In the genomic region with DNA sequence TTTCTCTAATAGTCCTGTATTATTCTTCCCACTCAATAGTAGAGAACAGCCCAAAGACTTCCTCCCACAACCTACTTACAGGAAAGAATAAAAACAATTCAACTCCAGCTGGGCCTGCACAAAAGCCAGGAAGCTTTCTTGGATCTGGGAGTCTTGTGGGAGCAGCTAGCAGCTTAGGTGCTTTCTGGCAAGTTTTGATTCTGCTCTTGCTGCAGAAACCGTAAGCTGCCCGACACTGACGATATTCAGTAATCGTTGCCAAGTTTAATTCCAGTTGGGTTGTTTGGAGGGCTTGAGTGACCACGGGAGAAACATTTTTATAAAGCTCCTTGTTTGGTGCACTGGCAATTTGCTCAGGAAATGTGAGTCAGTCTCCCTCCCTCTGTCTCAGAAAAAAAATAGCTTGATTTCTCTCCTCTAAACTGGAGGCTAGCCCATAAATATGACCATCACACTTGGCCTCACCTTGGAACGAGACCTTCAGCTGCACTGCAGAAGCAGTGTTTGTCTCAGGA, we compare ENCODE assay signal across 9 mouse cellular contexts. TPM values are rescaled to one million over a fixed set of nuclear protein-coding genes. Genes with fewer than 3 reads are reported as not detected.
DNase-seq lines count a peak whose midpoint lies in the region; ATAC-seq and TF ChIP-seq lines count a peak whose summit lies in the region.
"Had no signal": no experiment of that assay in that cellular context is flagged by ENCODE, and none has a peak within 500 bp of the region (broad histone marks: within the 10 kb centered on the region; RNA-seq: fewer than 3 reads in every experiment).

No protein-coding gene starts in this region.

- TF ChIP-seq CTCF in left cerebral cortex, adult 2 months (IDR thresholded peaks at IDR 0.05), result no peak
- TF ChIP-seq CTCF in brain, embryonic 14.5 days (IDR thresholded peaks at IDR 0.05; ENCODE audit: borderline replicate concordance, extremely low read depth, insufficient read depth, insufficient read length), result no peak

- DNase-seq in left cerebral cortex, adult 2 months (ENCODE audit: extremely low spot score in 1 of 2, low spot score in 2 of 2), result peak; percentile 14 to 16
- no peak for DNase-seq in left cerebral cortex, postnatal 10 days (ENCODE audit: extremely low spot score in 1 of 2, low spot score in 2 of 2)
- DNase-seq in Muller cell, postnatal 12 days (ENCODE audit: inconsistent ontology term), result peak; percentile 88
- DNase-seq in brain, embryonic 14.5 days (ENCODE audit: low read depth), result peak; percentile 78
- no peak for DNase-seq in intestine, embryonic 14.5 days (ENCODE audit: low spot score)
- no peak for DNase-seq in T-cell, adult 2 months (ENCODE audit: low spot score)
- no peak for DNase-seq in ovary, postnatal 14 days (ENCODE audit: low spot score)
- no peak for DNase-seq in urinary bladder, postnatal 10 days (ENCODE audit: low spot score)

- H3K9ac ChIP-seq in intestine, embryonic 14.5 days (ENCODE audit: low read length), result no peak overlapping the region
- H3K9ac ChIP-seq: neural tube, embryonic 12.5 days had no signal

- 0 out of 2 replicates have a peak overlapping the region, but pooled peaks have one; percentile 5 for H3K4me2 ChIP-seq in intestine, embryonic 14.5 days (ENCODE audit: low read length)
- H3K4me2 ChIP-seq: neural tube, embryonic 12.5 days had no signal

- H3K27me3 ChIP-seq in intestine, embryonic 14.5 days (replicated peaks; ENCODE audit: control insufficient read depth, insufficient read depth, low read length), result no peaks in the 10 kb centered on the region

- H3K4me3 ChIP-seq in left cerebral cortex, adult 2 months, result no peak overlapping the region
- H3K4me3 ChIP-seq in intestine, embryonic 14.5 days (ENCODE audit: low read depth, low read length), result no peak overlapping the region
- H3K4me3 ChIP-seq: neural tube, embryonic 12.5 days had no signal

- no peaks in the 10 kb centered on the region for H3K9me3 ChIP-seq in intestine, embryonic 14.5 days (ENCODE audit: control insufficient read depth, low read length)
- H3K9me3 ChIP-seq: neural tube, embryonic 12.5 days had no signal

- H3K4me1 ChIP-seq in intestine, embryonic 14.5 days (replicated peaks; ENCODE audit: control insufficient read depth, insufficient read depth, low read length), result peaks cover 9% of the 10 kb centered on the region

- WGBS in intestine, embryonic 14.5 days, result 24% methylated on average over 6 of the region's 6 CpGs

- no peak overlapping the region for H3K27ac ChIP-seq in left cerebral cortex, adult 2 months
- H3K27ac ChIP-seq in intestine, embryonic 14.5 days (ENCODE audit: low read depth), result peak overlapping the region; percentile 27; the same call in 1 of the 2 replicates
- H3K27ac ChIP-seq: neural tube, embryonic 12.5 days had no signal

- H3K36me3 ChIP-seq in intestine, embryonic 14.5 days (ENCODE audit: control insufficient read depth, insufficient read depth, low read length), result no peaks in the 10 kb centered on the region
- H3K36me3 ChIP-seq: neural tube, embryonic 12.5 days had no signal

- no peak for TF ChIP-seq POLR2A in brain, embryonic 14.5 days (IDR thresholded peaks at IDR 0.05; ENCODE audit: borderline replicate concordance, extremely low read depth, insufficient read depth, insufficient read length, poor library complexity, severe bottlenecking)

- ATAC-seq in intestine, embryonic 14.5 days (replicated peaks; ENCODE audit: low FRiP score, low TSS enrichment, low read depth), result no peak

- intact Hi-C loops in left cerebral cortex, adult 2 months (cut with DNase I), result no loop called here
- intact Hi-C loops in left cerebral cortex, postnatal 10 days (cut with DNase I), result no loop called here

RNA-seq across cellular contexts. Expression of gene Atg4c, which starts 32.2 kb away (rescaled TPM):
- 10 to 100 TPM; 44.8 to 46.8 TPM for total RNA-seq in left cerebral cortex, adult 2 months (2021)
- total RNA-seq in left cerebral cortex, postnatal 10 days (2021), result 10 to 100 TPM; 25.3 to 29.3 TPM
- 11.8 and 12.0 TPM in 2 replicates for polyA plus RNA-seq in brain, embryonic 14.5 days (2012; rRNA removed)
- polyA plus RNA-seq in intestine, embryonic 14.5 days (2014; fragmentation: Nextera tagmentation; extraction: Ambion mirVana), result 13.4 and 15.4 TPM in 2 replicates

RNA-seq across cellular contexts. Expression of gene Dock7, which starts 40.8 kb away (rescaled TPM):
- 10 to 100 TPM; 44.9 to 46.1 TPM for total RNA-seq in left cerebral cortex, adult 2 months (2021)
- total RNA-seq in left cerebral cortex, postnatal 10 days (2021), result 10 to 100 TPM; 62.8 to 70.9 TPM
- 197 and 199 TPM in 2 replicates for polyA plus RNA-seq in brain, embryonic 14.5 days (2012; rRNA removed)
- polyA plus RNA-seq in intestine, embryonic 14.5 days (2014; fragmentation: Nextera tagmentation; extraction: Ambion mirVana), result 67.4 and 76.8 TPM in 2 replicates

Comparison
In these comparisons a context has a peak if more than half of its experiments do, and no peak if none do; other contexts are left out.
1. DNase-seq: peak in left cerebral cortex, adult 2 months (2 of 2), Muller cell, postnatal 12 days (single experiment) and brain, embryonic 14.5 days (single experiment); none in left cerebral cortex, postnatal 10 days (0 of 2), intestine, embryonic 14.5 days (single experiment), T-cell, adult 2 months (single experiment), ovary, postnatal 14 days (single experiment) and urinary bladder, postnatal 10 days (single experiment).